Mouse (Mus musculus) MEL-GATA-1-ER (cell line): ENCODE measurements around the gene Tmcc2.

ENCODE experiments used
- DNase-seq: peaks from one replicate; pipeline ENCODE4 v3.0.0-alpha.2; 2012; ENCODE audit warnings: low read depth; ENCODE audit errors: extremely low read depth

Tmcc2 gene

GRCm38 (mm10) chr1:132315889-132316624 lies 75.0 kb downstream of the Tmcc2 start, which contains the start of gene Nuak2:
TSS of gene Nuak2 (plus strand) at chr1:132316126.
- peak; percentile 85 for DNase-seq

- DNase-seq = peak; percentile 63
Measured at GRCm38 (mm10) chr1:132312703-132313102, 78.4 kb downstream of the Tmcc2 start.

GRCm38 (mm10) chr1:132312043-132312442 lies 79.0 kb downstream of the Tmcc2 start:
- DNase-seq = peak; percentile 31

GRCm38 (mm10) chr1:132311174-132311859 lies 79.8 kb downstream of the Tmcc2 start:
- no peak for DNase-seq

- DNase-seq = no peak
Measured at GRCm38 (mm10) chr1:132310754-132311153, 80.3 kb downstream of the Tmcc2 start.

- no peak for DNase-seq
Measured at GRCm38 (mm10) chr1:132308674-132309073, 82.4 kb downstream of the Tmcc2 start.

GRCm38 (mm10) chr1:132307962-132308361 lies 83.1 kb downstream of the Tmcc2 start:
- DNase-seq = no peak

- no peak for DNase-seq
Measured at GRCm38 (mm10) chr1:132306808-132307207, 84.3 kb downstream of the Tmcc2 start.
